Mouse (Mus musculus): ENCODE results near the gene Chst10. TPM values are rescaled to one million over a fixed set of nuclear protein-coding genes. Genes with fewer than 3 reads are reported as not detected.

Gene Chst10
- polyA plus RNA-seq, 1 experiment from 2014 or later, result 50.4 TPM

DNA sequence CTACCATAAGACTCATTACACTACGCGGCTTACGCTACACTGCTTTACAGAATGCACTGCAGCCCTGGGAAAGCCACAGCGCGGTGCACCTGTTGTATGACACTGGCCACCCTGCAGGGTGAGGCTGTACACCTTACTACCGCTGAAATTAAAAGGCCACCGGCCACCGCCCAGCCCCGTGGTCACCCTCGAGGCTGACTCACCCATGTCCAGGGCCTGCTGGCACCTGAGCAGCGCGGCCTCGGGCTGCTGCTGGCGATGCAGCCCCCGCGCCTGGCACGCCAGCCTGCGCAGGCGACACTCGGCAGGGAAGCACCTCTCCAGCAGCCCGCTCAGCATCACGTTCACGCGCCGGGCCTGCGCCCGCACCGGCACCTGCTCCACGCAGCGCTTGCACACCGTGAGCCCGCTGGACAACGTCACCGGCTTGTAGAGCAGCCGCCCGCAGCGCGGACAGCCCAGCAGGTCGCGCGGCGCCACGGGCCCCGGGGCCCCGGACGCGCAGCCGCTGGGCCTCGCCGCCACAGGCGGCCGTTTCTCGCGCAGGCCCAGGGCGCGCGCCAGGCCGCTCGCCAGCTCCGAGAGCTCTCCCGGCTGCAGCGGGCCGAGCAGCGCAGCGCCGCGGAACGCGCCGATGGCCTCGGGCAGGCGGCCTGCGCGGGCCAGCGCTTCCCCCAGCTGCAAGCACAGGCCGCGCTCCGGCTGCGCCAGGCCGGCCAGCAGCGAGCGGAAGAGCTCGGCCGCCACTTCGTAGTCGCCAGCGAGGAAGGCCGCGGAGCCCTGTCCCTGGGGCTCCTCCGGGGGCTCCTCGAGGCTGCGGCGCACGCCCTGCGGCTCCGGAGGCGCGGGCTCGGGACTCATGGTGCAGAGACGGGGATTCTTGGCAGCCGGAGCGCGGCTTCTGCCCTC lies 62.1 kb downstream of the Chst10 start:
- Histone ChIP-seq H3K9me3 (ENCODE audit: control insufficient read depth, low read length) (no peaks in the 10 kb centered on the region), H3K36me3 (ENCODE audit: control insufficient read depth, insufficient read depth, low read length) (no peaks in the 10 kb centered on the region; the same call in 1 of the 2 replicates), H3K4me2 (ENCODE audit: low read length) (peak overlapping the region; percentile 95), H3K4me3 (ENCODE audit: low read length) (peak overlapping the region; percentile 74), H3K27me3 (replicated peaks; ENCODE audit: control insufficient read depth, insufficient read depth, low read length) (0 out of 2 replicates have a peak, but pooled peaks cover 2% of the 10 kb centered on the region), H3K27ac (ENCODE audit: low read depth, low read length) (peak overlapping the region; percentile 97), H3K4me1 (ENCODE audit: control insufficient read depth, insufficient read depth, low read depth, low read length) (peaks cover 3% of the 10 kb centered on the region; the same call in 1 of the 2 replicates), H3K9ac (ENCODE audit: low read depth, low read length) (peak overlapping the region; percentile 96)
- peak; percentile 77 for ATAC-seq
- 2% methylated on average over 89 of the region's 103 CpGs for WGBS

DNA sequence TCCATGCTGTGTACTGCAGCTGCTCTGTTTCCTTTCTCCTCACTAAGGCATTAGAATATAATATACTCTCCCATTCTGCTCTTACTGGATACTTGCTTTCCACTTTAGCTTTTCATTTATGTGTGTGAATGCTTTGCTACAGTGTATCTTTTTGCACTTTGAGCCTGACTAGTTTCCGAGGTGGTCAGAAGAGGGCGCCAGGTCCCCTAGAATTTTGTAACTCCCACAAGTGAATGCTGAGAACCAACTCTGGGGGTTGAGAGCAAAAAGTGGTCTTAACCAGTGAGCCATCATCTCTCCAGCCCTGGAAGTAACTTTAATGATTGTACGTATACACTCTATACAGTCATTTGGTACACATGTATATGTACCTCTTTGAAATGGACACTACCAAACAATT lies 63.1 kb downstream of the Chst10 start:
- Histone ChIP-seq H3K4me3 (ENCODE audit: low read length) (peak overlapping the region; percentile 74), H3K4me2 (ENCODE audit: low read length) (peak overlapping the region; percentile 95), H3K9ac (ENCODE audit: low read depth, low read length) (no peak overlapping the region), H3K27ac (ENCODE audit: low read depth, low read length) (no peak overlapping the region), H3K4me1 (ENCODE audit: control insufficient read depth, insufficient read depth, low read depth, low read length) (peaks cover 3% of the 10 kb centered on the region; the same call in 1 of the 2 replicates), H3K27me3 (replicated peaks; ENCODE audit: control insufficient read depth, insufficient read depth, low read length) (0 out of 2 replicates have a peak, but pooled peaks cover 2% of the 10 kb centered on the region), H3K9me3 (ENCODE audit: control insufficient read depth, low read length) (no peaks in the 10 kb centered on the region), H3K36me3 (ENCODE audit: control insufficient read depth, insufficient read depth, low read length) (no peaks in the 10 kb centered on the region; the same call in 1 of the 2 replicates)
- no peak for ATAC-seq
- WGBS, result 28% methylated on average over 3 of the region's 3 CpGs

DNA sequence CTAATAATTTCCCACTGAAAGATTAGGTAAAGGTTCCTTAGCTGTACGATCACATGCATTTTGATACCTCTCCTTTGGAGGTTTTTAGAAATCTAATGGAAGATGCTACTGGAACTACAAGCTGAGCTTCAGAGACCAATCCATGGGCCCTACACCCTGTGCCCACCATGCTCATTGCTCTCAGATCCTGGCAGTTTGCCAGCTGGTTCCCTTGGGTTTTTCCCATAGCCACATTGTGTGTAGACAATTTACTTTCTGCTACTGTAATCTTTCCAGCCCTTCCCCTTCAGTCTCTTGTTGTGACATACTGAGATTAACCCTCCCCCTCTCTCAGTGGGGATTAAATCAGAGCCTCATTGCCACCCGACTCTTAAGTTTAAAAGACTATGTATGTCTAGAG lies 73.0 kb downstream of the Chst10 start:
- 62% methylated on average over 2 of the region's 2 CpGs for WGBS
- H3K9ac ChIP-seq (ENCODE audit: low read depth, low read length), result no peak overlapping the region

DNA sequence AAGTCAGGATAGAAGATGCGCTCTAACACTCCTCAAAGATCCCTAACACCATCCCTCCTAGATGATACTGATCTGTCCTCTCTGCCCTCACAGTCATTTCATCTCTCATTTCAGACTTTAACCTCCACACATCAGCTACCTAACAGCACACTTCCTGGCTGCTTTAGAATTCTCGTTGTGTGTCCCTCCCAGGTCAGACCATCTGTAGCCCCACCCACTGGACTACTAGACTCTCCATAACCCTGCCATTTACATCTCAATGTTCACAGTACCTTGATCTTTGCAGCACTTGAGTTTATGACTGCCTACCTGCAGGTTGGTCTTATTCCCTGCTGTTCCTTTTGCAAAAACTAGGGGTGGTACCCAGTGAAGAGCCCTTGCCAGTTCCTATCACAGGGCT lies 74.1 kb downstream of the Chst10 start:
- no peak overlapping the region for H3K27ac ChIP-seq (ENCODE audit: low read depth, low read length)
- H3K4me3 ChIP-seq (ENCODE audit: low read length), result no peak overlapping the region
- no peaks in the 10 kb centered on the region for H3K4me1 ChIP-seq (ENCODE audit: control insufficient read depth, insufficient read depth, low read depth, low read length)
- no peak for ATAC-seq
- no peaks in the 10 kb centered on the region for H3K27me3 ChIP-seq (replicated peaks; ENCODE audit: control insufficient read depth, insufficient read depth, low read length)
- no peak overlapping the region for H3K4me2 ChIP-seq (ENCODE audit: low read length)
- no peaks in the 10 kb centered on the region for H3K9me3 ChIP-seq (ENCODE audit: control insufficient read depth, low read length)
- H3K9ac ChIP-seq (ENCODE audit: low read depth, low read length), result no peak overlapping the region
- WGBS, result 89% methylated on average over 2 of the region's 2 CpGs
- H3K36me3 ChIP-seq (ENCODE audit: control insufficient read depth, insufficient read depth, low read length), result peaks cover 5% of the 10 kb centered on the region; the same call in 1 of the 2 replicates

More for the DNA sequence above, 73.0 kb downstream of the Chst10 start:
- H3K9me3 ChIP-seq (ENCODE audit: control insufficient read depth, low read length), result no peaks in the 10 kb centered on the region
- no peak overlapping the region for H3K27ac ChIP-seq (ENCODE audit: low read depth, low read length)
- no peaks in the 10 kb centered on the region for H3K27me3 ChIP-seq (replicated peaks; ENCODE audit: control insufficient read depth, insufficient read depth, low read length)
- H3K4me1 ChIP-seq (ENCODE audit: control insufficient read depth, insufficient read depth, low read depth, low read length), result no peaks in the 10 kb centered on the region
- no peak overlapping the region for H3K4me2 ChIP-seq (ENCODE audit: low read length)
- no peak for ATAC-seq
- H3K36me3 ChIP-seq (ENCODE audit: control insufficient read depth, insufficient read depth, low read length), result no peaks in the 10 kb centered on the region; the same call in 1 of the 2 replicates
- H3K4me3 ChIP-seq (ENCODE audit: low read length), result no peak overlapping the region

DNA sequence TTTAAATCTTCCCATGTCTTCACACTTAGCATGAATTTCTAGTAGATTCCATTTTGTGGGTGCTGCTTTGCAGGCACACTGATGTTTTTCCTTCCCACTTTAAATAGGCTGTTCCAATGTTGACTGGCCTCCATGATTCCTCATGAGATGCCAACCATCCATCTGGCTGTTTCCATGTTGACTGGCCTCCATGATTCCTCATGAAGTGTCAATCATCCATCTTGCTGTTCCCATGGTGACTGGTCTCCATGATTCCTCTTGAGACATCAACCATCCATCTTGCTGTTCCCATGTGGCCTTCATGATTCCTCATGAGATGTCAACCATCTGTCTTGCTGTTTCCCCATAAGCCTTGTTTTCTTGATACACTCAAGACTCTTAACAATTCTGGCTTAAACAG lies 78.3 kb downstream of the Chst10 start:
- Histone ChIP-seq H3K36me3 (ENCODE audit: control insufficient read depth, insufficient read depth, low read length) (peaks cover 5% of the 10 kb centered on the region; the same call in 1 of the 2 replicates), H3K27ac (ENCODE audit: low read depth, low read length) (no peak overlapping the region), H3K4me2 (ENCODE audit: low read length) (no peak overlapping the region), H3K27me3 (replicated peaks; ENCODE audit: control insufficient read depth, insufficient read depth, low read length) (no peaks in the 10 kb centered on the region), H3K9ac (ENCODE audit: low read depth, low read length) (no peak overlapping the region), H3K9me3 (ENCODE audit: control insufficient read depth, low read length) (no peaks in the 10 kb centered on the region), H3K4me3 (ENCODE audit: low read length) (no peak overlapping the region), H3K4me1 (ENCODE audit: control insufficient read depth, insufficient read depth, low read depth, low read length) (no peaks in the 10 kb centered on the region; the same call in 1 of the 2 replicates)
- ATAC-seq, result no peak

DNA sequence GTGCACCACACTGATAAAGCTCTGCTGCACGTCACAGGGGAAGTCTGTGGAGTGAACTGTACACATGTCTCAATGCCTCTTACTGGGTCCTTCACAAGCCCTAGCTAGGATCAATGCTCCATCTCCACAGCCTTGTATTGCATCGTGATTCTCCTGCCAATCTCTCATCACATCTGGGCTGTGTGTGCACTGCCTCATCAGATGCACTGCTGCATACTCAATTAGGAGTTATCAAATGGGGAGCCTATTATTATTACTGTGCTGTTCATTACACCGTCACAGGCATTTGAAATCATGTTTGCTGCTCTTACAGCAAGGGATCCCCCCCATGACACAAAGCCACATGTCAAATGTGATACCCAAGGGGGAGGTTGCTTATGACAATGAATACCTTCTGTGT lies 80.3 kb downstream of the Chst10 start:
- Histone ChIP-seq H3K9ac (ENCODE audit: low read depth, low read length) (no peak overlapping the region), H3K4me2 (ENCODE audit: low read length) (no peak overlapping the region), H3K4me3 (ENCODE audit: low read length) (no peak overlapping the region), H3K4me1 (ENCODE audit: control insufficient read depth, insufficient read depth, low read depth, low read length) (no peaks in the 10 kb centered on the region; the same call in 1 of the 2 replicates), H3K27me3 (replicated peaks; ENCODE audit: control insufficient read depth, insufficient read depth, low read length) (no peaks in the 10 kb centered on the region), H3K27ac (ENCODE audit: low read depth, low read length) (no peak overlapping the region), H3K9me3 (ENCODE audit: control insufficient read depth, low read length) (no peaks in the 10 kb centered on the region), H3K36me3 (ENCODE audit: control insufficient read depth, insufficient read depth, low read length) (peaks cover 12% of the 10 kb centered on the region)
- peak; percentile 34; the same call in 1 of the 2 replicates for ATAC-seq
- 49% methylated on average over 3 of the region's 3 CpGs for WGBS

DNA sequence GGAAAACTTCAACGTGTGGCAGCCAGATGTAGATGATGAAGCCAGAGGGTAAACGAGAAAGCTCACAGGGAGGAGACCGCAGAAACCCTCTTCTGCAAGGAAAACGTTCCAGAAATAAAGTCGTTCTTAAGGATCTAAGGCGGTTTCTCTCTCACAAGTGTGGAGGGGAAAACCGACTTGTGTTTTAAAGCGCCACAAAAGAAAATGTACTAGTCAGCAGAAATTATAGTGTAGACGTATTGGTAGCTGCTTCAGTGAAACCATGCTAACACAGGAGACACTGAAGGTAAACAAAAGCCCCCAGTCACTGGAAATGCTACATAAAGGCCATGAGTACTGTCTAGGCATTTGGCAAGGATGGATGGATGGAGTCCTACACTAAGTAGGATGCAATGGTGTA lies 80.7 kb downstream of the Chst10 start:
- no peak for ATAC-seq
- no peaks in the 10 kb centered on the region for H3K9me3 ChIP-seq (ENCODE audit: control insufficient read depth, low read length)
- no peak overlapping the region for H3K4me3 ChIP-seq (ENCODE audit: low read length)
- WGBS, result 71% methylated on average over 9 of the region's 9 CpGs
- peaks cover 14% of the 10 kb centered on the region for H3K36me3 ChIP-seq (ENCODE audit: control insufficient read depth, insufficient read depth, low read length)
- no peak overlapping the region for H3K4me2 ChIP-seq (ENCODE audit: low read length)
- H3K9ac ChIP-seq (ENCODE audit: low read depth, low read length), result no peak overlapping the region
- H3K27me3 ChIP-seq (replicated peaks; ENCODE audit: control insufficient read depth, insufficient read depth, low read length), result no peaks in the 10 kb centered on the region
- no peak overlapping the region for H3K27ac ChIP-seq (ENCODE audit: low read depth, low read length)
- no peaks in the 10 kb centered on the region; the same call in 1 of the 2 replicates for H3K4me1 ChIP-seq (ENCODE audit: control insufficient read depth, insufficient read depth, low read depth, low read length)

DNA sequence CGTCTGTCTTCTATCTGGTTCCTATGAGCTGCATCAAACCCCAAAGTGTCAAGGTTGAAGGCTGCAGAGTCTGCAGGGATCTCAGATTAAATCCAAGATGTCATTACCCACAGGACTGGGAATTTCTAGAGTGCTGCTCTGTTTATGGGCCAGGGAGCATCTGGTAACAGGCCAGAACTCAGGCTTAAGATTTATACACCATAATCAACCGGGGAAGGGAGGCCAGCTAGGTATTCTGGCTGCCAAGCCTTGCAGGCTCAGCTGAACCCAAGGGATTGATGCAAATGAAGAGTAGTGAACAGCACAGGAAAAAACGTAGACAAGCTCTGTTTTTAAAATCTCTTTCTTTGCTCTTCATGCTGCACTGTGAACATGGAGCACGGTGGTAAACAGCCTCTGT lies 81.7 kb downstream of the Chst10 start:
- no peak overlapping the region for H3K9ac ChIP-seq (ENCODE audit: low read depth, low read length)
- H3K4me3 ChIP-seq (ENCODE audit: low read length), result no peak overlapping the region
- peaks cover 23% of the 10 kb centered on the region for H3K36me3 ChIP-seq (ENCODE audit: control insufficient read depth, insufficient read depth, low read length)
- H3K27ac ChIP-seq (ENCODE audit: low read depth, low read length), result peak overlapping the region; percentile 20; the same call in 1 of the 2 replicates
- WGBS, result 44% methylated on average over 4 of the region's 4 CpGs
- H3K9me3 ChIP-seq (ENCODE audit: control insufficient read depth, low read length), result no peaks in the 10 kb centered on the region
- H3K27me3 ChIP-seq (replicated peaks; ENCODE audit: control insufficient read depth, insufficient read depth, low read length), result no peaks in the 10 kb centered on the region
- no peak overlapping the region for H3K4me2 ChIP-seq (ENCODE audit: low read length)
- no peaks in the 10 kb centered on the region; the same call in 1 of the 2 replicates for H3K4me1 ChIP-seq (ENCODE audit: control insufficient read depth, insufficient read depth, low read depth, low read length)
- ATAC-seq, result no peak
